Mouse (Mus musculus) MEL (cell line): ENCODE data around the gene Gfy. TPM values are rescaled to one million over a fixed set of nuclear protein-coding genes. Genes with fewer than 3 reads are reported as not detected.

Experiments
- DNase-seq: peaks from one replicate; pipeline ENCODE4 v3.0.0; 2011; ENCODE audit warnings: low read depth, low spot score
- H3K27ac ChIP-seq: 2 replicates; pipeline ENCODE4 v1.5.1; 2012; ENCODE audit warnings: low read depth, mild to moderate bottlenecking, control low read depth, low read length, moderate library complexity; ENCODE audit not compliant: control insufficient read depth
- H3K27me3 ChIP-seq, 2 experiments: fragments of 150-350 bp in 1 of 2; sonication (generic) in 1 of 2; 2 replicates each; pipeline ENCODE4 v1.6.1; 2012; ENCODE audit warnings: low read length in 2 of 2, mild to moderate bottlenecking in 2 of 2, improper control_type of control experiment in 1 of 2, moderate library complexity in 1 of 2; ENCODE audit not compliant: insufficient read depth in 2 of 2, control insufficient read depth in 1 of 2
- H3K36me3 ChIP-seq, 2 experiments: 2 replicates each; pipeline ENCODE4 v1.6.1; 2012 to 2014; ENCODE audit warnings: low read length in 2 of 2, improper control_type of control experiment in 1 of 2, inconsistent platforms in 1 of 2, mild to moderate bottlenecking in 1 of 2; ENCODE audit not compliant: insufficient read depth in 2 of 2, control insufficient read depth in 1 of 2
- H3K4me1 ChIP-seq, 2 experiments: fragments of 150-350 bp in 1 of 2; sonication (generic) in 1 of 2; 2 replicates each; pipeline ENCODE4 v1.6.1; 2012; ENCODE audit warnings: low read length in 2 of 2, improper control_type of control experiment in 1 of 2, mild to moderate bottlenecking in 1 of 2; ENCODE audit not compliant: insufficient read depth in 2 of 2, control insufficient read depth in 1 of 2
- H3K4me3 ChIP-seq, 2 experiments: fragments of 150-350 bp in 1 of 2; sonication (generic) in 1 of 2; 2 replicates each; pipeline ENCODE4 v1.5.1; 2012; ENCODE audit warnings: low read depth in 2 of 2, low read length in 2 of 2, mild to moderate bottlenecking in 2 of 2, moderate library complexity in 2 of 2, control low read depth in 1 of 2, improper control_type of control experiment in 1 of 2; ENCODE audit not compliant: control insufficient read depth in 1 of 2, insufficient read depth in 1 of 2
- H3K79me2 ChIP-seq: 2 replicates; pipeline ENCODE4 v1.6.1; 2012; ENCODE audit warnings: mild to moderate bottlenecking, low read length, moderate library complexity; ENCODE audit not compliant: control insufficient read depth, poor library complexity, insufficient read depth
- H3K9ac ChIP-seq: 2 replicates; pipeline ENCODE4 v1.6.1; 2012; ENCODE audit warnings: low read depth, mild to moderate bottlenecking, control low read depth, low read length, moderate library complexity; ENCODE audit not compliant: control insufficient read depth, poor library complexity, severe bottlenecking
- H3K9me3 ChIP-seq: fragments of 150-350 bp; sonication (generic); replicated peaks from 2 replicates; pipeline ENCODE4 v1.6.1; 2012; ENCODE audit warnings: mild to moderate bottlenecking, low read length, improper control_type of control experiment, moderate library complexity; ENCODE audit not compliant: insufficient read depth
- BHLHE40 ChIP-seq: IDR thresholded peaks from 2 replicates; pipeline ENCODE4 v1.6.1; 2012; ENCODE audit warnings: low read depth, mild to moderate bottlenecking, inconsistent platforms, low read length, improper control_type of control experiment, borderline replicate concordance
- CHD1 ChIP-seq: IDR thresholded peaks from 2 replicates; pipeline ENCODE4 v1.6.1; 2012; ENCODE audit warnings: low read depth, mild to moderate bottlenecking, inconsistent platforms, low read length, improper control_type of control experiment
- CHD2 ChIP-seq: IDR thresholded peaks from 2 replicates; pipeline ENCODE4 v1.6.1; 2011; ENCODE audit warnings: low read length, improper control_type of control experiment
- EP300 ChIP-seq, 2 experiments: IDR thresholded peaks; 2 replicates each; pipeline ENCODE4 v1.6.1; 2011; ENCODE audit warnings: improper control_type of control experiment in 2 of 2, low read length in 2 of 2, low read depth in 1 of 2, mild to moderate bottlenecking in 1 of 2
- ETS1 ChIP-seq: IDR thresholded peaks from 2 replicates; pipeline ENCODE4 v1.6.1; 2012; ENCODE audit warnings: low read depth, mild to moderate bottlenecking, inconsistent platforms, low read length, improper control_type of control experiment, moderate library complexity
- GABPA ChIP-seq: IDR thresholded peaks from 2 replicates; pipeline ENCODE4 v1.6.1; 2012; ENCODE audit warnings: low read depth, mild to moderate bottlenecking, inconsistent platforms, low read length, improper control_type of control experiment, moderate library complexity
- GATA1 ChIP-seq: IDR thresholded peaks from 2 replicates; pipeline ENCODE4 v1.6.1; 2011; ENCODE audit warnings: low read depth, low read length, improper control_type of control experiment
- HCFC1 ChIP-seq: IDR thresholded peaks from 2 replicates; pipeline ENCODE4 v1.6.1; 2012; ENCODE audit warnings: low read depth, mild to moderate bottlenecking, inconsistent platforms, low read length, improper control_type of control experiment, moderate library complexity
- JUND ChIP-seq: IDR thresholded peaks from 2 replicates; pipeline ENCODE4 v1.6.1; 2011; ENCODE audit warnings: low read depth, mild to moderate bottlenecking, improper control_type of control experiment, low read length
- KAT2A ChIP-seq: conservative IDR thresholded peaks from 2 replicates; pipeline ENCODE4 v1.6.1; 2012; ENCODE audit warnings: low read depth, low read length, improper control_type of control experiment, inconsistent platforms
- MAFK ChIP-seq: IDR thresholded peaks from 2 replicates; pipeline ENCODE4 v1.6.1; 2011; ENCODE audit warnings: low read depth, mild to moderate bottlenecking, low read length, improper control_type of control experiment, borderline replicate concordance
- MAZ ChIP-seq: IDR thresholded peaks from 2 replicates; pipeline ENCODE4 v1.6.1; 2012; ENCODE audit warnings: low read depth, mild to moderate bottlenecking, inconsistent platforms, low read length, improper control_type of control experiment
- MEF2A ChIP-seq: IDR thresholded peaks from 2 replicates; pipeline ENCODE4 v1.6.1; 2014; ENCODE audit warnings: low read depth, mild to moderate bottlenecking, inconsistent platforms, low read length, improper control_type of control experiment; ENCODE audit not compliant: poor library complexity, insufficient replicate concordance, severe bottlenecking; ENCODE audit errors: extremely low read depth
- MYB ChIP-seq: IDR thresholded peaks from 2 replicates; pipeline ENCODE4 v1.6.1; 2011; ENCODE audit warnings: mild to moderate bottlenecking, low read depth, low read length, improper control_type of control experiment
- MYC ChIP-seq: IDR thresholded peaks from 2 replicates; pipeline ENCODE4 v1.6.1; 2011; ENCODE audit warnings: low read depth, mild to moderate bottlenecking, low read length, improper control_type of control experiment, moderate library complexity
- NELFE ChIP-seq: IDR thresholded peaks from 2 replicates; pipeline ENCODE4 v1.6.1; 2011; ENCODE audit warnings: low read depth, low read length, improper control_type of control experiment
- POLR2A ChIP-seq, 2 experiments: IDR thresholded peaks; 2 replicates each; pipeline ENCODE4 v1.6.1; 2011 to 2012; ENCODE audit warnings: low read length in 2 of 2, mild to moderate bottlenecking in 2 of 2, control low read depth in 1 of 2, improper control_type of control experiment in 1 of 2, low read depth in 1 of 2, moderate library complexity in 1 of 2; ENCODE audit not compliant: control insufficient read depth in 1 of 2, insufficient read depth in 1 of 2, poor library complexity in 1 of 2
- POLR2AphosphoS2 ChIP-seq: IDR thresholded peaks from 2 replicates; pipeline ENCODE4 v1.6.1; 2011; ENCODE audit warnings: low read length, improper control_type of control experiment
- POLR2AphosphoS5 ChIP-seq: IDR thresholded peaks from 2 replicates; pipeline ENCODE4 v1.6.1; 2012; ENCODE audit warnings: low read depth, borderline replicate concordance, mild to moderate bottlenecking, inconsistent platforms, low read length, moderate library complexity, mixed read lengths
- RAD21 ChIP-seq: IDR thresholded peaks from 2 replicates; pipeline ENCODE4 v1.6.1; 2011; ENCODE audit warnings: mild to moderate bottlenecking, low read depth, low read length, improper control_type of control experiment
- RCOR1 ChIP-seq: IDR thresholded peaks from 2 replicates; pipeline ENCODE4 v1.6.1; 2012; ENCODE audit warnings: low read depth, mild to moderate bottlenecking, inconsistent platforms, low read length, improper control_type of control experiment
- SIN3A ChIP-seq: IDR thresholded peaks from 2 replicates; pipeline ENCODE4 v1.6.1; 2012; ENCODE audit warnings: low read length, improper control_type of control experiment, inconsistent platforms
- SMC3 ChIP-seq: IDR thresholded peaks from 2 replicates; pipeline ENCODE4 v1.6.1; 2011; ENCODE audit warnings: low read depth, low read length, improper control_type of control experiment
- TBP ChIP-seq: IDR thresholded peaks from 2 replicates; pipeline ENCODE4 v1.8.0; 2011; ENCODE audit warnings: low read depth, low read length, improper control_type of control experiment
- TCF12 ChIP-seq: IDR thresholded peaks from 2 replicates; pipeline ENCODE4 v1.6.1; 2014; ENCODE audit warnings: low read depth, mild to moderate bottlenecking, inconsistent platforms, low read length, improper control_type of control experiment, moderate library complexity
- UBTF ChIP-seq: IDR thresholded peaks from 2 replicates; pipeline ENCODE4 v1.6.1; 2012; ENCODE audit warnings: low read depth, mild to moderate bottlenecking, inconsistent platforms, low read length, improper control_type of control experiment, moderate library complexity, borderline replicate concordance; ENCODE audit not compliant: insufficient read depth
- USF1 ChIP-seq: IDR thresholded peaks from 2 replicates; pipeline ENCODE4 v1.6.1; 2014; ENCODE audit warnings: low read depth, mild to moderate bottlenecking, inconsistent platforms, low read length, improper control_type of control experiment, moderate library complexity
- USF2 ChIP-seq, 2 experiments: IDR thresholded peaks; 2 replicates each; pipeline ENCODE4 v1.6.1; 2011 to 2012; ENCODE audit warnings: improper control_type of control experiment in 2 of 2, low read length in 2 of 2, borderline replicate concordance in 1 of 2, inconsistent platforms in 1 of 2, low read depth in 1 of 2, mild to moderate bottlenecking in 1 of 2; ENCODE audit not compliant: insufficient read depth in 1 of 2
- ZC3H11A ChIP-seq: IDR thresholded peaks from 2 replicates; pipeline ENCODE4 v1.6.1; 2012; ENCODE audit warnings: low read depth, mild to moderate bottlenecking, inconsistent platforms, low read length, improper control_type of control experiment
- ZKSCAN1 ChIP-seq: IDR thresholded peaks from 2 replicates; pipeline ENCODE4 v1.6.1; 2012; ENCODE audit warnings: low read depth, mild to moderate bottlenecking, inconsistent platforms, low read length, improper control_type of control experiment, moderate library complexity
- polyA plus RNA-seq, 2 experiments: library from polyadenylated mRNA; stranded (reverse) in 1 of 2; unstranded in 1 of 2; fragments of >175 nt in 1 of 2; fragments of >200 nt in 1 of 2; gene quantifications; 2 replicates each; pipeline versions ENCODE4 v1.2.1 to v1.2.4; 2012; ENCODE audit warnings: low replicate concordance in 2 of 2, low read depth in 1 of 2; ENCODE audit not compliant: insufficient read length in 2 of 2, insufficient read depth in 1 of 2, missing spikeins in 1 of 2
- total RNA-seq: library from RNA; depleted of rRNA; stranded (reverse); fragments of 300-350 nt; gene quantifications from 2 replicates; pipeline ENCODE4 v1.2.3, GENCODE M21; 2012

Gene Gfy
- total and polyA plus RNA-seq, 3 experiments, result not detected

- Histone ChIP-seq H3K27ac (no peak overlapping the region), H3K4me3 (no peak overlapping the region), H3K36me3 (peaks cover 0 to 14% of the 10 kb centered on the region in 2 experiments; a peak in 2 of 4 replicates), H3K9me3 (no peaks in the 10 kb centered on the region), H3K4me1 (peaks cover 26 to 41% of the 10 kb centered on the region in 2 experiments), H3K79me2 (no peaks in the 10 kb centered on the region), H3K9ac (no peak overlapping the region), H3K27me3 (no peaks in the 10 kb centered on the region)
- DNase-seq, result no peak
- TF ChIP-seq SMC3, result no peak
- TF ChIP-seq POLR2AphosphoS2, result no peak
- TF ChIP-seq BHLHE40, result no peak
- TF ChIP-seq RAD21, result no peak
- TF ChIP-seq GABPA, result no peak
- no peak for TF ChIP-seq HCFC1
- no peak for TF ChIP-seq MAFK
- TF ChIP-seq CHD2, result no peak
- TF ChIP-seq GATA1, result no peak
- no peak for TF ChIP-seq RCOR1
- no peak for TF ChIP-seq MEF2A
- TF ChIP-seq NELFE, result no peak
These were observed 11.8 kb upstream of the Gfy start for GRCm38 (mm10) chr7:45191161-45191560.

- H3K79me2 ChIP-seq, result no peaks in the 10 kb centered on the region
- 0 out of 2 replicates have a peak, but pooled peaks have one; percentile 46 for TF ChIP-seq MYC
- no peak for TF ChIP-seq TBP
- TF ChIP-seq USF2 (IDR thresholded peaks at IDR 0.05; ENCODE audit: borderline replicate concordance in 1 of 2, insufficient read depth in 1 of 2, low read depth in 1 of 2, low read length in 2 of 2), result no peak
- no peak for TF ChIP-seq USF1
- TF ChIP-seq KAT2A, result no peak
- no peak for TF ChIP-seq GABPA
- TF ChIP-seq EP300 (IDR thresholded peaks at IDR 0.05; ENCODE audit: low read depth in 1 of 2, low read length in 2 of 2), result peak; percentile 80 to 85
- TF ChIP-seq POLR2A (IDR thresholded peaks at IDR 0.05; ENCODE audit: control insufficient read depth in 1 of 2, insufficient read depth in 1 of 2, low read depth in 1 of 2, low read length in 2 of 2, poor library complexity in 1 of 2), result no peak
- no peak for TF ChIP-seq RAD21
- TF ChIP-seq HCFC1, result no peak
- no peak for TF ChIP-seq ZC3H11A
- TF ChIP-seq SMC3, result no peak
- no peak for TF ChIP-seq ZKSCAN1
- TF ChIP-seq CHD1, result no peak
- no peak for TF ChIP-seq UBTF
- peak; percentile 76 for TF ChIP-seq GATA1
- no peak; the same call in 1 of the 2 replicates for TF ChIP-seq MAFK
- peak; percentile 62 for TF ChIP-seq ETS1
- no peak for TF ChIP-seq POLR2AphosphoS2
- 0 out of 2 replicates have a peak, but pooled peaks have one; percentile 34 for TF ChIP-seq MYB
- TF ChIP-seq CHD2, result no peak
- no peak for TF ChIP-seq SIN3A
- no peak for TF ChIP-seq JUND
- TF ChIP-seq TCF12, result peak; percentile 73
- no peak for TF ChIP-seq MAZ
- TF ChIP-seq POLR2AphosphoS5, result no peak
These were observed 10.8 kb upstream of the Gfy start for GRCm38 (mm10) chr7:45190186-45190585.

More at GRCm38 (mm10) chr7:45190186-45190585, 10.8 kb upstream of the Gfy start:
- DNase-seq, result peak; percentile 70
- Histone ChIP-seq H3K9ac (no peak overlapping the region), H3K27ac (peak overlapping the region; percentile 34), H3K4me3 (no peak overlapping the region), H3K36me3 (peaks cover 0 to 14% of the 10 kb centered on the region in 2 experiments; a peak in 2 of 4 replicates), H3K27me3 (no peaks in the 10 kb centered on the region), H3K4me1 (peaks cover 26 to 41% of the 10 kb centered on the region in 2 experiments), H3K9me3 (no peaks in the 10 kb centered on the region)
